Comparison of ENCODE assay signal across 17 mouse cellular contexts in genomic region chr2:30546219-30546618, GRCm38 (mm10). TPM values are rescaled to one million over a fixed set of nuclear protein-coding genes. Genes with fewer than 3 reads are reported as not detected.
DNase-seq lines count a peak whose midpoint lies in the region; ATAC-seq lines count a peak whose summit lies in the region.
"Had no signal": no experiment of that assay in that cellular context is flagged by ENCODE, and none has a peak within 500 bp of the region (broad histone marks: within the 10 kb centered on the region; RNA-seq: fewer than 3 reads in every experiment).

No protein-coding gene starts in this region.

- 59% methylated on average over 2 of the region's 3 CpGs for whole genome bisulfite sequencing in forebrain, embryonic 10.5 days
- 67% methylated on average over 2 of the region's 3 CpGs for WGBS in forebrain, embryonic 13.5 days
- 40% methylated on average over 2 of the region's 3 CpGs for WGBS in midbrain, embryonic 12.5 days

- no peak overlapping the region for H3K9ac ChIP-seq in forebrain, embryonic 13.5 days
- no peak overlapping the region for H3K9ac ChIP-seq in midbrain, embryonic 12.5 days (replicated peaks)
- H3K9ac ChIP-seq: heart, embryonic 12.5 days; lung, embryonic 14.5 days had no signal

- no peaks in the 10 kb centered on the region for H3K36me3 ChIP-seq in forebrain, embryonic 10.5 days (replicated peaks)
- no peaks in the 10 kb centered on the region for H3K36me3 ChIP-seq in forebrain, embryonic 13.5 days (ENCODE audit: poor library complexity, severe bottlenecking)
- no peaks in the 10 kb centered on the region for H3K36me3 ChIP-seq in midbrain, embryonic 12.5 days
- no peaks in the 10 kb centered on the region for H3K36me3 ChIP-seq in splenic B cell, adult 2 months (ENCODE audit: control insufficient read depth, insufficient read depth, low read length, poor library complexity, severe bottlenecking)
- H3K36me3 ChIP-seq: heart, embryonic 12.5 days had no signal

- no peak overlapping the region for H3K4me2 ChIP-seq in forebrain, embryonic 13.5 days
- H3K4me2 ChIP-seq in midbrain, embryonic 12.5 days (replicated peaks), result peak overlapping the region; percentile 44; the same call in 1 of the 2 replicates

- DNase-seq in forebrain, embryonic 10.5 days (ENCODE audit: extremely low spot score, low spot score), result no peak
- peak; percentile 21 for DNase-seq in retina, postnatal 1 day
- no peak for DNase-seq in retina, embryonic 14.5 days (ENCODE audit: low spot score)
- peak; percentile 26 for DNase-seq in splenic B cell, adult 2 months (ENCODE audit: low read depth, low spot score)
- no peak for DNase-seq in spleen, postnatal 10 days (ENCODE audit: low spot score in 2 of 2)
- no peak for DNase-seq in layer of hippocampus, adult 11-12 months (ENCODE audit: low spot score)
- DNase-seq: cerebellum, adult 11-12 months; heart, postnatal 4 days; kidney, adult 9 months; right cerebral cortex, postnatal 25 days; thymus, adult 18-20 months had no signal

- H3K27ac ChIP-seq in forebrain, embryonic 10.5 days, result peak overlapping the region; percentile 84
- H3K27ac ChIP-seq in forebrain, embryonic 13.5 days, result no peak overlapping the region; the same call in 1 of the 2 replicates
- no peak overlapping the region for H3K27ac ChIP-seq in midbrain, embryonic 12.5 days (replicated peaks)

- ATAC-seq in forebrain, embryonic 13.5 days, result no peak
- no peak for ATAC-seq in midbrain, embryonic 12.5 days (ENCODE audit: low FRiP score, low read depth)

- peaks cover 5% of the 10 kb centered on the region; the same call in 1 of the 2 replicates for H3K9me3 ChIP-seq in forebrain, embryonic 10.5 days
- H3K9me3 ChIP-seq in forebrain, embryonic 13.5 days (replicated peaks), result no peaks in the 10 kb centered on the region
- H3K9me3 ChIP-seq in midbrain, embryonic 12.5 days, result no peaks in the 10 kb centered on the region; the same call in 1 of the 2 replicates

- H3K4me3 ChIP-seq in forebrain, embryonic 10.5 days, result no peak overlapping the region
- no peak overlapping the region for H3K4me3 ChIP-seq in forebrain, embryonic 13.5 days
- no peak overlapping the region for H3K4me3 ChIP-seq in midbrain, embryonic 12.5 days
- H3K4me3 ChIP-seq: heart, embryonic 12.5 days; left cerebral cortex, adult 2 months had no signal

- H3K27me3 ChIP-seq in forebrain, embryonic 10.5 days (ENCODE audit: poor library complexity, severe bottlenecking), result peaks cover 26% of the 10 kb centered on the region
- no peaks in the 10 kb centered on the region for H3K27me3 ChIP-seq in forebrain, embryonic 13.5 days
- peaks cover 6% of the 10 kb centered on the region for H3K27me3 ChIP-seq in midbrain, embryonic 12.5 days
- H3K27me3 ChIP-seq in splenic B cell, adult 2 months (ENCODE audit: control insufficient read depth, insufficient read depth, low read length, poor library complexity, severe bottlenecking), result no peaks in the 10 kb centered on the region
- H3K27me3 ChIP-seq: heart, embryonic 12.5 days had no signal

- peaks cover 58% of the 10 kb centered on the region for H3K4me1 ChIP-seq in forebrain, embryonic 10.5 days
- peaks cover 31% of the 10 kb centered on the region for H3K4me1 ChIP-seq in forebrain, embryonic 13.5 days
- peaks cover 30% of the 10 kb centered on the region for H3K4me1 ChIP-seq in midbrain, embryonic 12.5 days

RNA-seq across cellular contexts. Expression of gene Cstad, which starts 48.6 kb away (rescaled TPM):
- 0.35 TPM in 1 of 2 replicates, not detected in the other for polyA plus RNA-seq in forebrain, embryonic 10.5 days (2016; fragmentation: Nextera tagmentation; extraction: Ambion mirVana)
- polyA plus RNA-seq in forebrain, embryonic 13.5 days (2015; fragmentation: Nextera tagmentation; extraction: Ambion mirVana), result 0.49 and 1.1 TPM in 2 replicates
- polyA plus RNA-seq in midbrain, embryonic 12.5 days (2016; fragmentation: Nextera tagmentation; extraction: Ambion mirVana), result 0.68 and 0.77 TPM in 2 replicates
- polyA plus RNA-seq: liver, adult 2 months had no signal

Comparison
In these comparisons a context has a peak if more than half of its experiments do, and no peak if none do; other contexts are left out.
1. DNase-seq: peak in retina, postnatal 1 day (single experiment) and splenic B cell, adult 2 months (single experiment); none in forebrain, embryonic 10.5 days (single experiment), retina, embryonic 14.5 days (single experiment), spleen, postnatal 10 days (0 of 2) and layer of hippocampus, adult 11-12 months (single experiment).